Mouse (Mus musculus) intestine, postnatal 0 days (tissue): ENCODE measurements around the gene Arhgef25. TPM values are rescaled to one million over a fixed set of nuclear protein-coding genes. Genes with fewer than 3 reads are reported as not detected.
A peak's percentile ranks its signal among the peaks of the same experiment; 100 is the strongest.

Source experiments
- ATAC-seq: fragments of 200-750 bp; cut with Nextera tagmentation; 2 replicates; pipeline ENCODE4 v1.8.0; 2017; ENCODE audit warnings: mild to moderate bottlenecking, moderate TSS enrichment, moderate library complexity
- H3K27ac ChIP-seq: fragments of 300-500 bp; sonication (generic); 2 replicates; pipeline ENCODE4 v1.5.1; 2014; ENCODE audit warnings: mild to moderate bottlenecking, low read depth, low read length, moderate library complexity
- H3K27me3 ChIP-seq: fragments of 300-500 bp; sonication (generic); replicated peaks from 2 replicates; pipeline ENCODE4 v1.6.1; 2014; ENCODE audit warnings: low read length, mixed read lengths; ENCODE audit not compliant: control insufficient read depth, insufficient read depth
- H3K36me3 ChIP-seq: fragments of 300-500 bp; sonication (generic); 2 replicates; pipeline ENCODE4 v1.6.1; 2014; ENCODE audit warnings: mild to moderate bottlenecking, moderate library complexity; ENCODE audit not compliant: control insufficient read depth, insufficient read depth
- H3K4me1 ChIP-seq: fragments of 300-500 bp; sonication (generic); replicated peaks from 2 replicates; pipeline ENCODE4 v1.6.1; 2014; ENCODE audit warnings: antibody characterized with exemption, low read length, mixed read lengths; ENCODE audit not compliant: control insufficient read depth, insufficient read depth
- H3K4me2 ChIP-seq: fragments of 300-500 bp; sonication (generic); replicated peaks from 2 replicates; pipeline ENCODE4 v1.6.1; 2014; ENCODE audit warnings: low read depth, mild to moderate bottlenecking, moderate library complexity
- H3K4me3 ChIP-seq: fragments of 300-500 bp; sonication (generic); 2 replicates; pipeline ENCODE4 v1.5.1; 2014; ENCODE audit warnings: low read depth, low read length
- H3K9ac ChIP-seq: fragments of 300-500 bp; sonication (generic); 2 replicates; pipeline ENCODE4 v1.6.1; 2014; ENCODE audit warnings: mild to moderate bottlenecking, low read depth, low read length
- H3K9me3 ChIP-seq: fragments of 300-500 bp; sonication (generic); 2 replicates; pipeline ENCODE4 v1.6.1; 2016; ENCODE audit warnings: mixed run types; ENCODE audit not compliant: control insufficient read depth
- CTCF ChIP-seq: sonication (generic); IDR thresholded peaks from 2 replicates; pipeline ENCODE4 v1.5.1; 2016; ENCODE audit warnings: low read depth, mild to moderate bottlenecking, control low read depth, antibody characterized with exemption, moderate library complexity
- WGBS: fragments of 180-500 bp; shearing (Covaris S2); extraction: QIAGEN DNeasy Blood & Tissue Kit; methylation state at CpG from one replicate; pipeline ENCODE4 v1.1.7; 2014; 5-methylcytosine and 5-hydroxymethylcytosine counted together
- polyA plus RNA-seq: library from polyadenylated mRNA; unstranded; fragments of >200 nt; fragmentation: Nextera tagmentation; extraction: Ambion mirVana; gene quantifications from 2 replicates; pipeline ENCODE4 v1.2.1, GENCODE M21; 2015

The Arhgef25 gene
- polyA plus RNA-seq, 1 experiment from 2014 or later = 14.4 TPM

GRCm38 (mm10) chr10:127186451-127186850 is 3.4 kb downstream of the Arhgef25 start:
- Histone ChIP-seq H3K4me1 (no peaks in the 10 kb centered on the region), H3K36me3 (peaks cover 5% of the 10 kb centered on the region; the same call in 1 of the 2 replicates), H3K9me3 (no peaks in the 10 kb centered on the region), H3K9ac (no peak overlapping the region), H3K4me3 (no peak overlapping the region), H3K27ac (no peak overlapping the region), H3K4me2 (no peak overlapping the region), H3K27me3 (peaks cover 41% of the 10 kb centered on the region)
- no peak for ATAC-seq
- TF ChIP-seq CTCF = peak; percentile 59
- 86% methylated on average over 1 of the region's 1 CpGs for WGBS

GRCm38 (mm10) chr10:127185506-127185905 is 4.4 kb downstream of the Arhgef25 start:
- Histone ChIP-seq H3K4me3 (no peak overlapping the region), H3K9ac (no peak overlapping the region), H3K4me2 (no peak overlapping the region), H3K27ac (no peak overlapping the region), H3K36me3 (peaks cover 5% of the 10 kb centered on the region; the same call in 1 of the 2 replicates), H3K9me3 (no peaks in the 10 kb centered on the region), H3K27me3 (peaks cover 50% of the 10 kb centered on the region), H3K4me1 (no peaks in the 10 kb centered on the region)
- ATAC-seq = no peak
- no peak for TF ChIP-seq CTCF
- 82% methylated on average over 15 of the region's 15 CpGs for WGBS

GRCm38 (mm10) chr10:127185101-127185500 is 4.8 kb downstream of the Arhgef25 start:
- H3K9ac ChIP-seq = no peak overlapping the region
- WGBS = 74% methylated on average over 9 of the region's 9 CpGs
- no peaks in the 10 kb centered on the region for H3K4me1 ChIP-seq
- TF ChIP-seq CTCF = no peak
- H3K4me2 ChIP-seq = no peak overlapping the region
- peaks cover 5% of the 10 kb centered on the region; the same call in 1 of the 2 replicates for H3K36me3 ChIP-seq
- H3K9me3 ChIP-seq = no peaks in the 10 kb centered on the region
- H3K4me3 ChIP-seq = no peak overlapping the region
- H3K27ac ChIP-seq = no peak overlapping the region
- peaks cover 54% of the 10 kb centered on the region for H3K27me3 ChIP-seq
- ATAC-seq = no peak

GRCm38 (mm10) chr10:127183759-127184158 is 6.1 kb downstream of the Arhgef25 start:
- ATAC-seq = 0 out of 2 replicates have a peak, but pooled peaks have one; percentile 24
- Histone ChIP-seq H3K4me2 (peak overlapping the region; percentile 40), H3K9me3 (no peaks in the 10 kb centered on the region), H3K9ac (no peak overlapping the region), H3K36me3 (peaks cover 5% of the 10 kb centered on the region; the same call in 1 of the 2 replicates), H3K4me1 (no peaks in the 10 kb centered on the region), H3K27me3 (peaks cover 64% of the 10 kb centered on the region), H3K27ac (no peak overlapping the region), H3K4me3 (peak overlapping the region; percentile 5; the same call in 1 of the 2 replicates)
- 11% methylated on average over 20 of the region's 20 CpGs for WGBS
- no peak for TF ChIP-seq CTCF

GRCm38 (mm10) chr10:127182624-127183023 is 7.3 kb downstream of the Arhgef25 start:
- no peak for TF ChIP-seq CTCF
- H3K9me3 ChIP-seq = no peaks in the 10 kb centered on the region
- no peak overlapping the region for H3K27ac ChIP-seq
- no peak overlapping the region for H3K4me2 ChIP-seq
- no peak overlapping the region for H3K9ac ChIP-seq
- ATAC-seq = no peak
- peaks cover 6% of the 10 kb centered on the region; the same call in 1 of the 2 replicates for H3K4me1 ChIP-seq
- 90% methylated on average over 4 of the region's 4 CpGs for WGBS
- H3K36me3 ChIP-seq = peaks cover 5% of the 10 kb centered on the region; the same call in 1 of the 2 replicates
- peaks cover 65% of the 10 kb centered on the region for H3K27me3 ChIP-seq
- H3K4me3 ChIP-seq = no peak overlapping the region

- no peak overlapping the region for H3K4me2 ChIP-seq
- no peak overlapping the region for H3K9ac ChIP-seq
- no peak overlapping the region for H3K4me3 ChIP-seq
- H3K4me1 ChIP-seq = peaks cover 6% of the 10 kb centered on the region; the same call in 1 of the 2 replicates
- ATAC-seq = no peak
- TF ChIP-seq CTCF = no peak
- peaks cover 5% of the 10 kb centered on the region; the same call in 1 of the 2 replicates for H3K36me3 ChIP-seq
- H3K27ac ChIP-seq = no peak overlapping the region
- peaks cover 67% of the 10 kb centered on the region for H3K27me3 ChIP-seq
- H3K9me3 ChIP-seq = no peaks in the 10 kb centered on the region
- WGBS = 68% methylated on average over 6 of the region's 6 CpGs
These were observed 8.3 kb downstream of the Arhgef25 start for GRCm38 (mm10) chr10:127181566-127181965.
